Mouse (Mus musculus): ENCODE measurements at regions not wholly inside any gene's neighbourhood (a gene's known extent, or its start where the extent isn't known, plus 50 kb on each side); places are given as distances from the start of the nearest gene placed in this dataset.
A peak's percentile ranks its signal among the peaks of the same experiment; 100 is the strongest.

- peak in 1 of 2 experiments; percentile 3 for DNase-seq
These were observed 56.5 kb upstream of the Gm15085 start for GRCm38 (mm10) chrX:149390928-149391327.
